Mouse (Mus musculus): ENCODE data around the gene Lrch3. TPM values are rescaled to one million over a fixed set of nuclear protein-coding genes. Genes with fewer than 3 reads are reported as not detected.
"Not testable (repeated sequence)": the region's sequence is repeated elsewhere in the genome, so short reads cannot be mapped to it uniquely, and the experiment has no call there.

Lrch3 gene
- polyA plus RNA-seq, 1 experiment: 52.7 TPM

GRCm38 (mm10) chr16:33048004-33048403 is 134.1 kb downstream of the Lrch3 start:
- H3K27ac ChIP-seq (ENCODE audit: insufficient read depth, low read length): no peak overlapping the region
- H3K4me1 ChIP-seq (ENCODE audit: control insufficient read depth, insufficient read depth, low read length): no peaks in the 10 kb centered on the region
- H3K4me3 ChIP-seq (ENCODE audit: insufficient read depth, low read length): no peak overlapping the region
- TF ChIP-seq CTCF (IDR thresholded peaks at IDR 0.05; ENCODE audit: borderline replicate concordance, insufficient read depth, low read length) (no peak), POLR2A (IDR thresholded peaks at IDR 0.05; ENCODE audit: low read depth, low read length) (no peak)

- Histone ChIP-seq H3K4me3 (ENCODE audit: insufficient read depth, low read length) (no peak overlapping the region), H3K4me1 (ENCODE audit: control insufficient read depth, insufficient read depth, low read length) (no peaks in the 10 kb centered on the region), H3K27ac (ENCODE audit: insufficient read depth, low read length) (no peak overlapping the region)
- TF ChIP-seq CTCF (IDR thresholded peaks at IDR 0.05; ENCODE audit: borderline replicate concordance, insufficient read depth, low read length) (no peak), POLR2A (IDR thresholded peaks at IDR 0.05; ENCODE audit: low read depth, low read length) (no peak)
These were observed 134.8 kb downstream of the Lrch3 start for GRCm38 (mm10) chr16:33048686-33049085.

- H3K4me3 ChIP-seq (ENCODE audit: insufficient read depth, low read length): no peak overlapping the region
- no peak for TF ChIP-seq CTCF (IDR thresholded peaks at IDR 0.05; ENCODE audit: borderline replicate concordance, insufficient read depth, low read length)
- TF ChIP-seq POLR2A (IDR thresholded peaks at IDR 0.05; ENCODE audit: low read depth, low read length): no peak
- H3K4me1 ChIP-seq (ENCODE audit: control insufficient read depth, insufficient read depth, low read length): no peaks in the 10 kb centered on the region
- no peak overlapping the region for H3K27ac ChIP-seq (ENCODE audit: insufficient read depth, low read length)
These were observed 135.9 kb downstream of the Lrch3 start for GRCm38 (mm10) chr16:33049809-33050208.

GRCm38 (mm10) chr16:33053141-33053540 is 139.2 kb downstream of the Lrch3 start:
- TF ChIP-seq CTCF (IDR thresholded peaks at IDR 0.05; ENCODE audit: borderline replicate concordance, insufficient read depth, low read length) (no peak), POLR2A (IDR thresholded peaks at IDR 0.05; ENCODE audit: low read depth, low read length) (no peak)
- Histone ChIP-seq H3K4me1 (ENCODE audit: control insufficient read depth, insufficient read depth, low read length) (peaks cover 2% of the 10 kb centered on the region; the same call in 1 of the 2 replicates), H3K27ac (ENCODE audit: insufficient read depth, low read length) (no peak overlapping the region), H3K4me3 (ENCODE audit: insufficient read depth, low read length) (no peak overlapping the region)

GRCm38 (mm10) chr16:33054927-33055326 is 141.0 kb downstream of the Lrch3 start:
- H3K4me3 ChIP-seq (ENCODE audit: insufficient read depth, low read length); H3K27ac ChIP-seq (ENCODE audit: insufficient read depth, low read length); H3K4me1 ChIP-seq (ENCODE audit: control insufficient read depth, insufficient read depth, low read length): not testable (repeated sequence)

GRCm38 (mm10) chr16:33055655-33056054 is 141.8 kb downstream of the Lrch3 start:
- Histone ChIP-seq H3K4me1 (ENCODE audit: control insufficient read depth, insufficient read depth, low read length) (peaks cover 9% of the 10 kb centered on the region), H3K4me3 (ENCODE audit: insufficient read depth, low read length) (peak overlapping the region; percentile 24), H3K27ac (ENCODE audit: insufficient read depth, low read length) (no peak overlapping the region)
- TF ChIP-seq POLR2A (IDR thresholded peaks at IDR 0.05; ENCODE audit: low read depth, low read length): no peak

- Histone ChIP-seq H3K27ac (ENCODE audit: insufficient read depth, low read length) (peak within 1 kb of the TSS; percentile 85), H3K4me3 (ENCODE audit: insufficient read depth, low read length) (peak within 1 kb of the TSS; percentile 83), H3K4me1 (ENCODE audit: control insufficient read depth, insufficient read depth, low read length) (peaks cover 9% of the 10 kb centered on the region)
- TF ChIP-seq POLR2A (IDR thresholded peaks at IDR 0.05; ENCODE audit: low read depth, low read length): peak; percentile 79
- no peak for TF ChIP-seq CTCF (IDR thresholded peaks at IDR 0.05; ENCODE audit: borderline replicate concordance, insufficient read depth, low read length)
These were observed 142.3 kb downstream of the Lrch3 start, which contains the start of the genes Iqcg and Rpl35a for GRCm38 (mm10) chr16:33056095-33056785. TSS of gene Iqcg (minus strand) at chr16:33056218. TSS of gene Rpl35a (plus strand) at chr16:33056453.

GRCm38 (mm10) chr16:33056786-33057185 is 142.9 kb downstream of the Lrch3 start:
- Histone ChIP-seq H3K4me1 (ENCODE audit: control insufficient read depth, insufficient read depth, low read length) (peaks cover 9% of the 10 kb centered on the region), H3K27ac (ENCODE audit: insufficient read depth, low read length) (peak overlapping the region; percentile 85), H3K4me3 (ENCODE audit: insufficient read depth, low read length) (peak overlapping the region; percentile 83)
- TF ChIP-seq POLR2A (IDR thresholded peaks at IDR 0.05; ENCODE audit: low read depth, low read length) (no peak), CTCF (IDR thresholded peaks at IDR 0.05; ENCODE audit: borderline replicate concordance, insufficient read depth, low read length) (no peak)

- H3K4me1 ChIP-seq (ENCODE audit: control insufficient read depth, insufficient read depth, low read length): peaks cover 9% of the 10 kb centered on the region
- H3K27ac ChIP-seq (ENCODE audit: insufficient read depth, low read length): no peak overlapping the region
- no peak for TF ChIP-seq CTCF (IDR thresholded peaks at IDR 0.05; ENCODE audit: borderline replicate concordance, insufficient read depth, low read length)
- TF ChIP-seq POLR2A (IDR thresholded peaks at IDR 0.05; ENCODE audit: low read depth, low read length): no peak
- H3K4me3 ChIP-seq (ENCODE audit: insufficient read depth, low read length): peak overlapping the region; percentile 83
These were observed 144.1 kb downstream of the Lrch3 start for GRCm38 (mm10) chr16:33058033-33058432.

- not testable (repeated sequence) for H3K27ac ChIP-seq (ENCODE audit: insufficient read depth, low read length); H3K4me1 ChIP-seq (ENCODE audit: control insufficient read depth, insufficient read depth, low read length)
- peak overlapping the region; percentile 83 for H3K4me3 ChIP-seq (ENCODE audit: insufficient read depth, low read length)
These were observed 144.8 kb downstream of the Lrch3 start for GRCm38 (mm10) chr16:33058656-33059055.

- Histone ChIP-seq H3K4me3 (ENCODE audit: insufficient read depth, low read length) (0 out of 2 replicates have a peak overlapping the region, but pooled peaks have one; percentile 7), H3K27ac (ENCODE audit: insufficient read depth, low read length) (no peak overlapping the region), H3K4me1 (ENCODE audit: control insufficient read depth, insufficient read depth, low read length) (peaks cover 9% of the 10 kb centered on the region)
- TF ChIP-seq CTCF (IDR thresholded peaks at IDR 0.05; ENCODE audit: borderline replicate concordance, insufficient read depth, low read length) (no peak), POLR2A (IDR thresholded peaks at IDR 0.05; ENCODE audit: low read depth, low read length) (no peak)
These were observed 145.6 kb downstream of the Lrch3 start for GRCm38 (mm10) chr16:33059471-33059870.
